Mouse (Mus musculus): Measurements from ENCODE around the gene Zzz3. TPM values are rescaled to one million over a fixed set of nuclear protein-coding genes. Genes with fewer than 3 reads are reported as not detected.

The Zzz3 gene
- total RNA-seq, 2 experiments from 2014 or later = 15.7 to 18.1 TPM

DNA sequence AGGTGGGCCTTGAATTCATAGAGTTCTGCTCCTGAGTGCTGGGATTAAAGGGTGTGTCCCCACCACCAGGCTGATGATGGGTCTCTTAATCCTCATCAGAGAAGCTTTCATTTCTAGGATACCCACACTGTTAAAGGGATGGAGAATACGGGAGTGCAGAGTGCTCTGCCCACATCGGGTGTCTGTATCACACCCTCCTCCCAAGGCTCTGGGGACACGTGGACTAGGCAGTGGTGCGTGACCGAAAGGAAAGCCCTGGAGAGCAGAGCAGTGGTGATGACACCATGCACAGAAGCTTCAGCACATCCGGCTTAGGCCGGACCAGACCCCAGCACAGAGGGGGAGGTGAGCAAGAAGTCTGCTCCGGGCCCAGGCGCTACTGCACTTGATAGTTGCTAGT is 38.5 kb upstream of the Zzz3 start:
- TF ChIP-seq CTCF (IDR thresholded peaks at IDR 0.05) = no peak
- Histone ChIP-seq H3K27ac (no peak overlapping the region), H3K4me3 (no peak overlapping the region)
- DNase-seq = no peak
- intact Hi-C loops (cut with DNase I) = no loop called here

DNA sequence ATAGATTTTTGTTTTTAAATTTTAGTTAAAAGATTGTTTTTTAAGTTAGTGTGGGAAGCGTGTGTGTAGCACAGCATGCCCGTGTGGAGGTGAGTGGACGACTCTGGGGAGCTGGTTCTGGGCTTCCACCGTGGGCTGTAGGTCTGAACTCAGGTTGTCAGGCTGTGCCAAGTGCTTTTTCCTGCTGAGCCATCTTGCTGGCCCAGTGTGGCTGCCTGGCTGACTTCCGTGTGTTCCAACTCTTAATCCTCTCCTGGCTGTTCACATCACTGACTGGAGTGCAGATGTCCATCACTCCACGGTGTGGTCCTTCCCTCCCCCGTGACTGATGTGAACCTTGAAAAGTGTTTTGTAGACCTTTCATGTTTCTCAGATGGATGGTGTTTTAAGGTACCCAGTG is 36.1 kb upstream of the Zzz3 start:
- DNase-seq = peak; percentile 72
- no peak overlapping the region for H3K4me3 ChIP-seq
- peak overlapping the region; percentile 74 for H3K27ac ChIP-seq
- intact Hi-C loops (cut with DNase I) = no loop called here
- no peak for TF ChIP-seq CTCF (IDR thresholded peaks at IDR 0.05)

- intact Hi-C loops (cut with DNase I) = no loop called here
- Histone ChIP-seq H3K4me3 (no peak overlapping the region), H3K27ac (no peak overlapping the region)
- DNase-seq = no peak
- TF ChIP-seq CTCF (IDR thresholded peaks at IDR 0.05) = no peak
These were observed 31.1 kb upstream of the Zzz3 start for GRCm38 (mm10) chr3:152364181-152364580.

DNA sequence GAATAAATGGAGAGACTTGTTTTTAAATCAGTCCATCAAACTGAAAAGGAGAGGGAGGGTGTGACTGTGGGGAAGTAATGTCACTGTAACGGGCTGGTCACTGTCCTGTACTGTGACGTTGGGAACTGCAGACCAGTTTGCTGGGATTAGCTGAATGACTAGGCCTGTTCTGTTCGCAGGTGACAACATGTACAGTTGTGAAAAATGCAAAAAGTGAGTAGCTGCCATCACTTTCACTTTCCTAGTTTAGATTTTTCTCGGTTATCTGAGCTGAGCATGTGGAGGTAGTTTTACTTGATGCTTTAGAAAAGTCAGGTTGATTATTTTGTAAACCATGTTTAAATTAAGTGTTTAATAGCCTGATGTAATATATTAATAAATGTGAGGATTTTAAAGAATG is 19.2 kb upstream of the Zzz3 start:
- no peak for TF ChIP-seq CTCF (IDR thresholded peaks at IDR 0.05)
- intact Hi-C loops (cut with DNase I) = no loop called here
- Histone ChIP-seq H3K27ac (no peak overlapping the region), H3K4me3 (no peak overlapping the region)
- no peak for DNase-seq

- no peak overlapping the region for H3K27ac ChIP-seq
- DNase-seq = no peak
- intact Hi-C loops (cut with DNase I) = no loop called here
- TF ChIP-seq CTCF (IDR thresholded peaks at IDR 0.05) = no peak
- no peak overlapping the region for H3K4me3 ChIP-seq
These were observed 11.2 kb upstream of the Zzz3 start for GRCm38 (mm10) chr3:152384106-152384505.

DNA sequence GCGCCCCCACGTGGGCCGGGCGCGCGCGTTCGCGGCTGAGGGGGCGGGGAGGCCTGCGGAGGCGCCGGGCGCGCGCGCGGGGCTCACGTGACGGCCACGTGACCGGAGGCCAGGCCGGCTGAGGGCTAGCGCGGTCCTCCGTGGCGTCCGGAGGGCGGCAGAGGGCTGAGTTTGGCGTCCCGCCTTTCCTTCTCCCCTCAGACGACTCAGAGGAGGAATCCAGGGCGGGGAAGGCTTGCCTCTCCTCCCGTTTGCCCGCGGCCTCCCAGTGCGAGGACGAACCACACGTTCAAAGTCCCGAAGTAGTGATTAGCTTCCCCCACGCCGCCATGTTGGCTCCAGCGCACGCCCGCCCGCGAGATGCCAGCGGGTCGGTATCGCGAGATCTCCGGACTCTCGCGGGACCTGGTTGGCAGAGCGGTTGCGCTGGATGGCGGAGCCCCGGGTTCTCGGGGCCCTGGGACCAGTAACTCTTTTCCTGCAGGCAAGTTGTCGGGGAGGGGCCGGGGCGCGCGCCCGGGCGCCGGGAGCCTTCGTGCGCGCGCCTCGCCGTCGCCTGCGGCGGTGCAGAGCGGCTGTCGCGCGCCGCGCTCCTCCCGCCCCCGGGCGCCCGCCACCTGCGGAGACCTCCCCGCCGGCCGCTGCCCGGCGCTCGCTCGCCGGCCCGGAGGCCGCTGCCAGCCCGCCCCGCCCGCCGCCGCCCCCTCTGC is 1.2 kb downstream of the Zzz3 start:
- peak overlapping the region; percentile 89 for H3K4me3 ChIP-seq
- H3K27ac ChIP-seq = peak overlapping the region; percentile 100
- peak; percentile 98 for DNase-seq
- intact Hi-C loops (cut with DNase I) = loop anchor here (5.0 kb wide), 1 partner anchor 356 kb away; no protein-coding TSS in a partner anchor
- no peak; the same call in 1 of the 2 replicates for TF ChIP-seq CTCF (IDR thresholded peaks at IDR 0.05)

GRCm38 (mm10) chr3:152396988-152397314 is 1.7 kb downstream of the Zzz3 start:
- intact Hi-C loops (cut with DNase I) = loop anchor here (5.0 kb wide), 1 partner anchor 355 kb away; no protein-coding TSS in a partner anchor
- H3K4me3 ChIP-seq = peak overlapping the region; percentile 89
- DNase-seq = no peak
- H3K27ac ChIP-seq = peak overlapping the region; percentile 100
- no peak for TF ChIP-seq CTCF (IDR thresholded peaks at IDR 0.05)

DNA sequence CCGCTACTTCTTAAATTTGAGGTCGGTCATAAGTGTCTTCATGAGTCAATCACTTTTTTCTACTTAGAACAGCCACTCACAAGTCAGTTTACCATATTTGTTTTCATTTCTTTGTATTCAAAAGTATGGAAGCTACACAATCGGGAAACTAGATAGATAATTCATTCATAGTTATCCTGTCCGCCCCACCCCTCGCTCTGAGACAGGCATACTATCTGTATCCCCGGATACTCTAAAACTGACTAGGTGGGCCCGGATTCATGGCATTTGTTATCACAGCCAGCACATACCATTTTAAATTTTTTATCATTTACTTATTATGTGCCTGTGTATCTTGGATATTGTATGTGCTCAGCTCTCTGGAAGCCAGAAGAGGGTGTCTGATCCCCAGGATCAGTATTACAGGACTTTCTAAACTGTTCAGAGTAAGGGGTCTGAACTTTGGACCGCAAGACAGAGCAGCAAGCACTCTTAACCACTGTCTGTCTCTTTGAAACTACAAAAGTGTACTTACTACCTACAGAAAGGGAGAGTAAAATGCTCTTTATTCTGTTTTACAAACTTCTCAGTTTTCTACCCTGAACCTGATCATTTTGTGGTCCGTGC is 2.2 kb downstream of the Zzz3 start:
- Histone ChIP-seq H3K27ac (peak overlapping the region; percentile 100), H3K4me3 (peak overlapping the region; percentile 89)
- no peak for DNase-seq
- TF ChIP-seq CTCF (IDR thresholded peaks at IDR 0.05) = no peak
- intact Hi-C loops (cut with DNase I) = loop anchor here (5.0 kb wide), 1 partner anchor 355 kb away; no protein-coding TSS in a partner anchor

- intact Hi-C loops (cut with DNase I) = no loop called here
- DNase-seq = no peak
- TF ChIP-seq CTCF (IDR thresholded peaks at IDR 0.05) = no peak
- H3K27ac ChIP-seq = no peak overlapping the region
- no peak overlapping the region for H3K4me3 ChIP-seq
These were observed 5.2 kb downstream of the Zzz3 start for GRCm38 (mm10) chr3:152400441-152400840.

GRCm38 (mm10) chr3:152400875-152401274 is 5.6 kb downstream of the Zzz3 start:
- H3K4me3 ChIP-seq = no peak overlapping the region
- DNase-seq = no peak
- TF ChIP-seq CTCF (IDR thresholded peaks at IDR 0.05) = no peak
- intact Hi-C loops (cut with DNase I) = no loop called here
- H3K27ac ChIP-seq = no peak overlapping the region

DNA sequence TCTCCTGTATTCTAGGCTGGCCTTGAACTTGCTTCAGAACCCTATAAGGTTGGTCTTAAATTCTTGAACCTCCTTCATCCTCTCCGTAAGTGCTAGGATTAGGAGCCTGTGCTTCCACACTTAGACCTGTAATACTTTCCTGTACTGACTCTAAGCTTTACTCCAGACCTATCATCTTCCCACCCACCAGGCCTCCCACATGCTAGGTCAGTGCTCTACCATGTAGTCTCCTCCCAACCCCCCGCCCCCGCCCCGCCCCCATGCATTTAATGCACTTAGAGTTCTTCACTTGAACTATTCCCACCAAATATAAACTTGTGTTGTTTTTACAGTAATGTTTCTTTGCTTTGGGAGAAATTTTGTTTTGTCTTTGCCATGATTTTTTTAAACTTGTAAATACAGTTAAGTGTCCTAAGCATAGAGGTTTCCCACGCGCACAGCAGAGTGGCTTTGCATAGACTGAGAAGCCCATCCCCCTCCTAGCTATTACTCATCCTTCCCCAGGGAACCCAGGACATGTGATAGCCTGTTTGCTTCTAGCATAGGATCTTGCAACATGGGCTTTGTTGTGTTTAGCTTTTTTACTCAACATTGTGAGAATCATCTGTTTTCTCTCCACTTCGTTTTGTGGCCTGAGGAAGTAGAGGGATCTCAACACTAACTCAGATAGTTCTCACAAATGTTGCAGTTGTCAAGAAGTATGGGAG is 6.8 kb downstream of the Zzz3 start:
- Histone ChIP-seq H3K4me3 (peak overlapping the region; percentile 29), H3K27ac (peak overlapping the region; percentile 73)
- TF ChIP-seq CTCF (IDR thresholded peaks at IDR 0.05) = no peak
- intact Hi-C loops (cut with DNase I) = no loop called here
- DNase-seq = peak; percentile 66

GRCm38 (mm10) chr3:152402671-152403066 is 7.4 kb downstream of the Zzz3 start:
- peak overlapping the region; percentile 29 for H3K4me3 ChIP-seq
- intact Hi-C loops (cut with DNase I) = no loop called here
- H3K27ac ChIP-seq = peak overlapping the region; percentile 73
- no peak for TF ChIP-seq CTCF (IDR thresholded peaks at IDR 0.05)
- no peak for DNase-seq

GRCm38 (mm10) chr3:152403827-152404226 is 8.6 kb downstream of the Zzz3 start:
- peak overlapping the region; percentile 73; the same call in 1 of the 2 replicates for H3K27ac ChIP-seq
- intact Hi-C loops (cut with DNase I) = no loop called here

More at GRCm38 (mm10) chr3:152403827-152404226, 8.6 kb downstream of the Zzz3 start:
- no peak overlapping the region for H3K4me3 ChIP-seq
- no peak for TF ChIP-seq CTCF (IDR thresholded peaks at IDR 0.05)
- no peak for DNase-seq
